Mouse (Mus musculus): ENCODE data around the gene Atp5d.
A peak's percentile ranks its signal among the peaks of the same experiment; 100 is the strongest.
"Not testable (repeated sequence)": the region's sequence is repeated elsewhere in the genome, so short reads cannot be mapped to it uniquely, and the experiment has no call there.

Gene Atp5d

DNA sequence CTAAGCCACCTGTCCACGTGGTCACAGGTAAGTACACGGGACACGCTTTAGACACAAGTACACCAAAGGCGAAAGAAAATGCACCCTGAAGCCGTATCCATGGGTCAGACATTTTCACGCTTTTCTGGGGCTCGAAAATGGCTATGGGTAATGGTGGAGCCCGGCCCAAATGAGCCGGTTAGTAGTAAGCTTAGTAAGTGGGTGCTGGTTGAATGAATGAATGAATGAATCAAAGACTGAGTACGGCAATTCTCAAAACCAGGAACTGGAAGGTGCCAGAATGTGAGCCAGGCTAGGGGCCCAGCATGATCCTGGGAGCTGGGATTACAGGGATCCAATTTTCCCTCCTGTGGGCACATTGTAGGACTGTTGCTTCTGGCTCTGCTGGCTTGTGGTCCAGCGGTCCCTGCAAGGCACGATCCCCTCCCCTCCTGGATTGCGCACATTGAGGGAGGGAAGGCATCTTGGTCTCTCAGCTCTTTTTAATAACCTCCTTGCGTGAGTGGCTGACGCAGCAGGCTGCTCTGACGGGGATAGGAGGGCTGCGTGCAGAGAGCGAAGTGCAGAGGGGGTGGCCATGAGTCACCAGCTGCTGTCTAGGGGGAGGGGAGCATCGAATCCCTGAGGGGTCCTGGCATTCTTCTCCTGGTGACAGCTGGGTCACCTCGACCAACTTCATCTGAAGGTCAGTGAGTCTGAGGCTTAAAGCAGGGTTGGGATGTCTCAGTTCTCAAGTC is 27.1 kb downstream of the Atp5d start, which contains the start of gene Cirbp:
Cirbp (plus strand) TSS at position 594 of the 737 bp plus-strand sequence.
- DNase-seq (ENCODE audit: low read depth, low spot score) = no peak

DNA sequence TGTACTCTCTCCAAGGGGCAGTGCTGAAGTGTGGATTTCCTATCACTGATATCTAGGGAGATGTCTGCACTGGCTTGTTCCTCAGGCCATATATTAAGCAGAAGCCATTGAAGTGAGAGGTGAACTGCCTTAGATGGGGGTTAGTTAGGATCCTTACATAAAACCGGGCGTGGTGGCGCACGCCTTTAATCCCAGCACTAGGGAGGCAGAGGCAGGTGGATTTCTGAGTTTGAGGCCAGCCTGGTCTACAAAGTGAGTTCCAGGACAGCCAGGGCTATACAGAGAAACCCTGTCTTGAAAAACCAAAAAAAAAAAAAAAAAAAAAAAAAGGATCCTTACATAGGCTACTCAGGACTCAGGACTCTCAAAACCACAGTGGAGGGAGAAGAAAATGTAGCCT is 27.7 kb downstream of the Atp5d start:
- not testable (repeated sequence) for DNase-seq (ENCODE audit: low read depth, low spot score)

DNA sequence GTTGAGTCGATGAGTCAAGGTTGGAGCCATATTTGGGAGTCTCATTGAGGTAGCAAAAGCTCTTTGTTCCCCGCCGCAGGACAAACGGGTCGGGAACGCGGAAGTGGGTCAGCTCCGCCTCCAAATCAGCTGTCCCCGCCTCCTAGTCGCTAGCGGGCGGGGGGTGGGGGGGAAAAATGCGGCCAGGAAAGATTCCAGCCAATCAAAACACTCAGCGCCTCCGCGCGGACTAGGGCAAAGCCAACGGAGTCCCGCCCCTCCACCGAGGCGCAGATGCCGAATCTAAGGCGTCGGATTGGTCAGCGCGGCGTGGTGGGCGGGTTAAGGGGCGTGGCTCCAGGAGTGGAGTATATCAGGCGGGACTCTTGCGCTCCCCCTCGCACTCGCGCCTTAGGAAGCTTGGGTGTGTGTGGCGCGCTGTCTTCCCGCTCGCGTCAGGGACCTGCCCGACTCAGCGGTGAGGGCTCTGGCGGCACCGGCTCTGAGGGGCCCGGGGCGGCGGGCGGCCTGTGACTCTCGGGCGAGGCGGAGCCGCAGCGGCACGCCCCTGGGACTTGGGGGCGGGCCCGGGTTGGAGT is 29.1 kb downstream of the Atp5d start:
- peak; percentile 98 for DNase-seq (ENCODE audit: low read depth, low spot score)

DNA sequence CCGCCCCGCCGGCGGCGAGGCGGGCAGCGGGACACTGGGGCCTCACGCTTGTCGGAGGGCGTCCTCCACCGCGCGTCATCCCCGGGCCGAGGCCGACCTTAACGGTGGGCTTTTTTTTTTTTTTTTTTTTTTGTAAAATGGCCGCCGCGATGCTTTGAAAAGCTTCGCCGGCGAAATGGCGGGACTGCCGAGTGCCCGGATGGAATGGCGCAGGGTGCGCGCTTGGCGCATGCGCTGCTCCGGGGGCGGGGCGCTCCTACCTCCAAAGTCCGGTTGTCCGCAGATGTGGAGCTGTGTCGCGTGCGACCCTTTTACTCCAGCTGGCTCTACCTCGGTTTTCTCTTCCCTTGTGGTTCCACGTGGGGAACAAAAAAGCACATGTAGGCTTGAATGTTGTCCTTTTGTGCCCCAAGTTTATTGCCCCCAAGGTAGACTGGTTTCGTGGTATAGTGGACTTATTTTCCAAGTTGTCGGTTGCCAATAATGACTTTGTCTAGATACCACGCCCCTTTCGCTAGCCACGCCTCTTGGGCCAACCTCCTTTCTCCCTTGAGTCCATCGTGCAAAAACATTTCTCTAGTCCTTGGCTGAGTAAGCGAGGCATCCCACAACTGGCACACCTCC is 29.7 kb downstream of the Atp5d start:
- DNase-seq (ENCODE audit: low read depth, low spot score) = no peak

DNA sequence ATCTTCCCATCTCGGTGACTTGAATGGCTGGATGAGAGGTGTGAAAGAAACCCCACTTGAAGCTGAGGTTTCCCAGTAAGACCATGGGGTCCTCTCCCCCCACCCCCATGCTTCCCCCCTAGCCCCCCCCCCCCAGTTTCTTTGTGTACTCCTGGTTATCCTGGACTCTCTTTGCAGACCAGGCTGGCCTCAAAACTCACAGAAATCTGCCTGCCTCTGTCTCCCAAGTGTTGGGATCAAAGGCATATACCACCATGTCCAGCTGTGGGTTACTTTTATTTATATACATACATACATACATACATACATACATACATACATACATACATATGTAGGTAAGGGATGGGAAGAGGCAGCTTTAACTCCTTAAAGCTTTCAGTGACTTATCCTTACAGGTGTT is 30.6 kb downstream of the Atp5d start:
- no peak for DNase-seq (ENCODE audit: low read depth, low spot score)

DNA sequence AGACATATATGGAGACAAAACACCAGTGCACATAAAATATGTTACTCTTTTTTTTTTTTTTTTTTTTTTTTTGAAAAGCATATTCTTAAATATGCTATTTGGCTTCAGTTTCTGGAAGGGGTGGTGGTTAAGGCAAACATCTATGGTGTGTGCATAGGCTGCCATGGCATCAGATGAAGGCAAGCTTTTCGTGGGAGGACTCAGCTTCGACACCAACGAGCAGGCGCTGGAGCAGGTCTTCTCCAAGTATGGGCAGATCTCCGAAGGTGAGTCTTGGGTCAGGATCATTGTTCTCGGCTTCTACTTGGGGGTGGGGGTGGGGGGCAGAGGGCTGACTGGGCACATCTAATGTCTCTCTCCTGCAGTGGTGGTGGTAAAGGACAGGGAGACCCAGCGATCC is 31.2 kb downstream of the Atp5d start:
- DNase-seq (ENCODE audit: low read depth, low spot score) = no peak

DNA sequence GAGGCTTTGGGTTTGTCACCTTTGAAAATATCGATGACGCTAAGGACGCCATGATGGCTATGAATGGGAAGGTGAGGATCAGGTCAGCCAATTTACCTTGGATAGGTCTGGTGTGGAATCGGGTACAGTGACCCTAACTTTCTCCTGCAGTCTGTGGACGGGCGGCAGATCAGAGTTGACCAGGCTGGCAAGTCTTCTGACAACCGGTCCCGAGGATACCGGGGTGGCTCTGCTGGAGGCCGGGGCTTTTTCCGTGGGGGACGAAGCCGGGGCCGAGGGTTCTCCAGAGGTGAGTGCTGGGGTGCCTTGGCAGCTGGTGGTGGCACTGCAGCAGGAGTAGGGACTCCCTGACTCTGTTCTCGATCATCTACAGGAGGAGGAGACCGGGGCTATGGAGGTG is 31.6 kb downstream of the Atp5d start:
- no peak for DNase-seq (ENCODE audit: low read depth, low spot score)

DNA sequence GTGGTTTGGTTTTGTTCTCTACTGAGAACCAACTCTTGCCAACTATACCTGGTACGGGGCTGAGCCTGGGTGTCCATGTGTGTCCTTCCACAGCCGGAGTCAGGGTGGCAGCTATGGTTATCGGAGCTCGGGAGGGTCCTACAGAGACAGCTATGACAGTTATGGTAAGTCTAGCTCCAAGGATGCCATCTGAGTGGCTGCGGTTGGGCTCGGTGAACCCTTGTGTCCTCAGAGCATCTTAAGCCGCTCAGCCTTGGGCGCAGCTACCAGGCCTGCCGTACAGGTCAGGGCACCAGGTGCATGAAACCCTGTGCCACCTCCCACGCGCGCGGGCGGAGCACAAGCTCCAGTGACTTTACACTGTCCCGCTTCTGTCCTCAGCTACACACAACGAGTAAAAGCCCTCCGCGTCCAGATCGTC is 32.2 kb downstream of the Atp5d start:
- DNase-seq (ENCODE audit: low read depth, low spot score) = no peak

DNA sequence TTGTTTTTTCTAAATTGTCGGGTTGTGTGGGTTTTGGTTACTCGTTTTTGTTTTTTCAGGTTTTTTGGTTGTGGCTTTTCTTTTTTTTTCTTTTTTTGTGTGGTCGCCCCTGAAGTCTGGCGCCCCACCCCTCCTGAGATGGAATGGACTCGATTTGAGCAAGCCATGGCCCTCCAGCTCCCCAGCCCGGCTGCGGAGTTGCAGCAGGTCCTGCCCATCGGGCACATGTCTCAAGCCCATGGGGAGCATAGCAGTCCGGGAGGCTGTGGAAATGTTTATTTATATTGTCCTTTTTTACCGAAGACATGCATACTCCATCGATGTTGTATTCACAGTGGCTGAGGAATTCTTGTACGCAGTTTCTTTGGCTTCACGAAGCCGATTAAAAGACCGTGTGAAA is 32.8 kb downstream of the Atp5d start:
- no peak for DNase-seq (ENCODE audit: low read depth, low spot score)

DNA sequence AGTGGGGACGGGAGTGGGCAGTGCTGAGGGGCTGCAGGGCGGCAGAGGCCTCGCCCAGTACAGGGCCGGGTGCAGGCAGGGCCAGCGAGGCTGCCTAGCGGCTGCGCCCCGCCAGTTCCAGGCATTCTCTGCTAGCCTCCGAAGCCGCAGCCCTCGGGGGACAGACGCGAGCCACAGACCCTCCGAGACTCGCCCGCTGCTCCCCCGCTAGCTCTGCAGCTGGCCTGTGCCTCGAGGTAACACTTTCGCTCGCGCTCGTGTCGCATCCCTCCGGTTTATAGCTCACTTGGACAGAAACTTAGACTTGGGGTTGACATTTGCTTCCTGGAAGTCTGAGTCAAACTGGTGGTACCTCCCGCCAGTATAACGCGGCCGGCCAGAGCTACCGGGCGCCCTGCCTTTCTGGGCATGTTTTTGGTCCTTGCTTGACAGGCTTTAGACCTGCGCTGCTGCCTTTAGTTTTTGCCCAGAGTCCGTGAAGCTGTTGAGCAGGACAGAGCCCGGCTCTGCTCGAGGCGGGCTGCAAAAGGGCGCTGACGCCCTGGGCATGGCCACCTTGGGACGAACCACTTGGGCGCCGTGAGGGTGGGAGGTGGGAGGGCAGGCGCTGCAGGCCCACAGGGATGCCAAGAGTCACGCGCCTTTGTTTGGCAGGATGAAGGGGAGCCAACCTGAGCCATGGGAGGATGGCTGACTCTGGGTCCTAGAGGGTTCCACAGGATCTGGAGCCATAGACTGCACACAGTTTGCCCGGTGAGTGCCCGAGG is 33.5 kb downstream of the Atp5d start:
- no peak for DNase-seq (ENCODE audit: low read depth, low spot score)

DNA sequence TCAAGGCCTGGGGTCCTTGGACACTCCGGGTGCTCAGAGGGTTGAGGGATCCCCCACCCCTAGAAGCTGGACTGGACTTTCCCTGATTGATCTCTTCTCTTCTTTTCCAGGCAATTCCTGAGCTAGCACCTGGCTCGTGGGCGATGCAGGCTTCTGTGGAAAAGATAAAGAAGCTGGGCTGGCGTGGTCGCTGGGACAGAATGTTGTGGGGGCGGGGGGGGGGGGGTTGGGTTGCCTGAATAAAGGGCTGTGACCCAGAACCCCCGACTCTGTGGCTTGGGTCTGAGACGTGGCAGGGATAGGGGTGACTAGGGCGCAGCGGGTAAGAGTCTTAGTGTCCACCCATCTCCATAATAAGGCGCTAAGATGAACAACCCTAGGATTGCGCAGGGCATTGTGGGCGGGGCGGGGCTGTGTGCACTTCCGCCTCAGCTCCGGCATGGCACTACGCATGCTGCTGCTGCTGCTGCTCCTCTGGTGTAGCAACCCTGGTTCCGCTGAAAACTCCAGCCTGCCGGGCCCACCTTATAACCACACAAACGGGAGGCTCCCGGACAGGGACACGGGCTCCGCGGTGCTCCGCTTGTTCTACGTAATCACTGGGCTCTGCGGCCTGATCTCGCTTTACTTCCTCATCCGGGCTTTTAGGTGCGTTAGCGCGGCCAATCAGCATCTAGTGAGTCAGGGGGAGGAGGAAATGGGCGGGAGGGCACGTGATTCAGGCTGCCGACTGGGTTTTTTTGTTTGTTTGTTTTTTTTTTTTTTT is 34.3 kb downstream of the Atp5d start, which contains the start of gene 1600002K03Rik:
1600002K03Rik (plus strand) TSS at position 418 of the 766 bp plus-strand sequence.
- peak; percentile 92 for DNase-seq (ENCODE audit: low read depth, low spot score)

DNA sequence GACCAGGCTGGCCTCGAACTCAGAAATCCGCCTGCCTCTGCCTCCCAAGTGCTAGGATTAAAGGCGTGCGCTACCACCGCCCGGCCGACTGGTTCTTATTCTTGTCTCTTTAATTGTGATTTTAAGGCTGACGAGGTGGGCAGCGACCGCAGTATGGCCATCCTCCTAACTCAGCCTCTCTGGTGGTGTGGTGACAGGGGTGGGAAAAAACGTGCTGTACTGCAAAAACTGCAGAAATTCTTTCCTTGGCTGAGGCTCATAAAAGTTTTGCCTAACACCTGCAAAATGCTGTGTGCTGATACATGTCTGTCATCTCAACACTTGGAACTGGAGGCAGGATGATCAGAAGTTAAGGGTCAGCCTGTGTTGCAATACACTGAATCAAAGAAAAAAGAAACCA is 34.9 kb downstream of the Atp5d start:
- no peak for DNase-seq (ENCODE audit: low read depth, low spot score)

DNA sequence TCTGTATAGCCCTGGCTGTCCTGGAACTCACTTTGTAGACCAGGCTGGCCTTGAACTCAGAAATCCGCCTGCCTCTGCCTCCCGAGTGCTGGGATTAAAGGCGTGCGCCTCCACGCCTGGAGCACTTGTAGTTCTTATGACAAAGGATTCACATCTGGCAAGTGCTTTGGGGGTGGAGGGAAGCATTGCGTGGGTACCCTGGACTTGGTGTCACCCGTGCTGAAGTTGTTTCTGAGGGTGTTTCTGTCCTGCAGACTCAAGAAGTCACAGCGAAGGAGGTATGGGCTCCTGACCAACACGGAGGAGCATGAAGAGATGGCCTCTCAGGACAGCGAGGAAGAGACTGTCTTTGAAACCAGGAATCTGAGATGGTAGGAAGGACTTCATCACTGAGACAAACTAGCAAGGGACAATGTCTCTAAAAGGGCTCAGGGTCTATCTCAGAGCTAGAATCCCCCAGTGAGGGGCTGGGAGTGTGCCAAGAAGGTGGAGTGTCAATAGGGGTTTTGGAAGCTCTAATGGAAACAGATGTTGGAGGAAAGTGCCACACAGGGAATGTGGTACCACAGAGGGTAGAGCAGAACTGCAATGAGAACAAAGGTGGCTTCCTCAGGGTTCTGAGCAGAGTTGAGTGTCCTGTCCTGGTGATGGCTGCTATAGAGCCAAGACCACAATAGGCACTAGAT is 35.7 kb downstream of the Atp5d start:
- no peak for DNase-seq (ENCODE audit: low read depth, low spot score)

DNA sequence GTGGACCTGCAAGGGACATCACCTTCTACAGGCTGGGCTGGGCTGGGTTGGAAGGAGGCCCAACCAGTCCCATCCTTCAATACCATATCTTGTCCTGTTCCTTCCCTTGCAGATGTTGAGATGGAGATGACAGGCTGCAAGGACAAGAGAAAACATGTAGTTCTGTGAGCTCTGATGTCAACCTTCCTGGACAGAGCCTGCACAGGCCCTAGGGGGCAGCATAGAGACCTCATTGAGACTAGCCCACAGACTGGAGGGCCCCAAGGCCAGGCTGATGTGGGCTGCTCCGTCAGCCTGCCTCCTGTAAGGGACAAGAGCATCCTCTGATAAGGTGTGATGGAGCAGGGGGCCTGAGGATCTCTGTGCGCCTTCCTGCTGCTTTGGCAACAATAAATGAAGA is 36.3 kb downstream of the Atp5d start:
- DNase-seq (ENCODE audit: low read depth, low spot score) = no peak

DNA sequence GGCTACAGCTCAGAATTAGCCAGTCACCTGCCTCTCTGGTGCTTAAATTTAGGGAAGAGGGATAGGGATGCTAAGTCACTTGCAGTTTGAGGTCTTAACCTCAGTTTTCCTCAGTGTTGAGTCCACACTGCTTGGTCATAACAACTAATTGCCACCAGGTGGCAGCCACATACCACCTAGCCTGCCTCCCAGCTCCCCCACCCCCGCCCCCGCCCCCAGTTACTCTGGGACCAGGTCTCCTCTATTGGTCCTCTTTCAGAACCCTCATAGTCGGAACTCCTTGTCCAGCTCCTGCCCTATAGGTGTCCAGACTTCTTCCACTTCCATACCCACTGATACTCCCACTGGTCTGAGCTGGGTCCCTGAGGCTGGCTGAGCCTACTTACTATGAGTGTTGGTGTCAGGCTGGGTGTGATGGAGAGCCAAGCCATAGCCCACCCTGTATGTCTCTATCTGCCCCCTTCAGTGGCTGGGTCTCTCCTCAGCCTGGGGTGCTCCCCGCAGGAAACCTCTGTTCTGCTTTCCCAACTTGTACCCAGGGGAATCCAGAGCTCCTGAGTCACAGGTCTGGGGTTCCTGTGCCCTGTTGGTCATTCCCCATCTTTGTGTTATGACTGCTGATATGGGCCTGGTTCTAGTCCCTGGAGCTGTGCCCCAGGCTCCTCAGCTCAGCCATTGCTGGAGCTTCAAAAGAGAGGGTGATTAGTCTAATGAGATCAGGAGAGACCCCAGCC is 37.3 kb downstream of the Atp5d start:
- DNase-seq (ENCODE audit: low read depth, low spot score) = no peak

DNA sequence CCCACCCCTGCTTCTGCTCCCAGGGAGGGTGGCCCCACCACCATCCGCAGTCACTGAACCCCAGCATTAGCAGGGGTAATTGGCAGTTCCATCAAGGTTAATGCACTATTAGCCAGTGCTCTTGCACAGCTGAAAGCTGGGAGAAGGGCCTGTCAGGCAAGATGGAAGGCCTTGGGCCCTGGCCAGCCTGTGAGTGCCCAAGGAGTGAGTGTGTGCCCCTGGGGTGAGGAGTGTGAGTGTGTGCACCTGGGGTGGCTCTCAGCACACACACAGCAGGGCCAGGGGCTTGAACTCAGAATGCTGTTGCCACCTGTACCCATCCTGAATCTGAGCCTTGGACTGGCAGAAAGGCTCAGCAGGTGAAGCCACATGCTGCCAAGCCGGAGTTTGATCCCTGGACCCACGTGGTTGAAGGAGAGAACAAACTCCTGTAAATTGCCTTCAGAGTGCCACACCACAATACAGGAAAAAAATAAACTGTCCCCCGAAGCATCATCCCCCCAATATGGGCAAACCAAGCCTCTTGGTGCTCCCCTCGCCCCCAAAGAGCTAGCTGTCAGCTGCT is 37.9 kb downstream of the Atp5d start:
- no peak for DNase-seq (ENCODE audit: low read depth, low spot score)

DNA sequence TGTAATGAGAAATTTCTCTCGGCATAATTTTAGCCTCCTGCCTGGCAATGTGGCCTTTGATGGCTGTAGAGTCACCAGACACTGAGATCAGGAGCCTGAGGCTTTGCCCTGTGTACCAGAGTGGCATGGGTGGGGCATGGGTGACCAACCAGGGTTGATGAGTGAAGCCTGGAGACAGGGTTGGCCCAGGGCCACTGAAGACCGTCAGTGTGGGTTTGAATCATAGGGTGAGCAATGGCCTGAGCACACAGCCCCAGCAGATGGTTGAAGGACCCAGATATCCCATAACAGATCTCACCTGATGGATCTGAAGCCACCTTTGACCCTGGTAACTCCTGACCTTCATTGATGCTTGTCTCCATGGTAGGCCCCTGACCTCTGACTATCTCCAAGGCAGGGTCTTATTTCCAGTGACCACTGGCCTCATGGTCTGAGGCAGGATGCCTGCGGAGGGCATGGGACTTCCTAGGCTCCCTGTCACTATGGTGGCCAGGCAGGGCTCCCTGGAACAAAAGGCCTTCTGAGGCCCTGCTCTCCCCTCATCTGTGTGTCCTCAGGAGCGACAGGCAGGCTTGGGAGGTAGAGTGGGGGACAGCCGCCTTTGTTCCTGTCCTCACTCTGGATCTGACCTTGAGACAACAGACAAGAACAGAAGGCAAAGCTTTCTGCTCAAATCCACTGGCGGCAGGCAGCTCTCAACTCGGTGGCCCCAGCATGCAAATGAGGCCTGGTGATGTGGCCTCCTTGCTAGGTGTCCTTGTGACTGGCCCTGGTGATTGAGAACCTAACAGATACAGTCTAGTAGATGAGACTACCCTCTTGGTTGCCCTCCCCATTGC is 39.2 kb downstream of the Atp5d start:
- no peak for DNase-seq (ENCODE audit: low read depth, low spot score)

DNA sequence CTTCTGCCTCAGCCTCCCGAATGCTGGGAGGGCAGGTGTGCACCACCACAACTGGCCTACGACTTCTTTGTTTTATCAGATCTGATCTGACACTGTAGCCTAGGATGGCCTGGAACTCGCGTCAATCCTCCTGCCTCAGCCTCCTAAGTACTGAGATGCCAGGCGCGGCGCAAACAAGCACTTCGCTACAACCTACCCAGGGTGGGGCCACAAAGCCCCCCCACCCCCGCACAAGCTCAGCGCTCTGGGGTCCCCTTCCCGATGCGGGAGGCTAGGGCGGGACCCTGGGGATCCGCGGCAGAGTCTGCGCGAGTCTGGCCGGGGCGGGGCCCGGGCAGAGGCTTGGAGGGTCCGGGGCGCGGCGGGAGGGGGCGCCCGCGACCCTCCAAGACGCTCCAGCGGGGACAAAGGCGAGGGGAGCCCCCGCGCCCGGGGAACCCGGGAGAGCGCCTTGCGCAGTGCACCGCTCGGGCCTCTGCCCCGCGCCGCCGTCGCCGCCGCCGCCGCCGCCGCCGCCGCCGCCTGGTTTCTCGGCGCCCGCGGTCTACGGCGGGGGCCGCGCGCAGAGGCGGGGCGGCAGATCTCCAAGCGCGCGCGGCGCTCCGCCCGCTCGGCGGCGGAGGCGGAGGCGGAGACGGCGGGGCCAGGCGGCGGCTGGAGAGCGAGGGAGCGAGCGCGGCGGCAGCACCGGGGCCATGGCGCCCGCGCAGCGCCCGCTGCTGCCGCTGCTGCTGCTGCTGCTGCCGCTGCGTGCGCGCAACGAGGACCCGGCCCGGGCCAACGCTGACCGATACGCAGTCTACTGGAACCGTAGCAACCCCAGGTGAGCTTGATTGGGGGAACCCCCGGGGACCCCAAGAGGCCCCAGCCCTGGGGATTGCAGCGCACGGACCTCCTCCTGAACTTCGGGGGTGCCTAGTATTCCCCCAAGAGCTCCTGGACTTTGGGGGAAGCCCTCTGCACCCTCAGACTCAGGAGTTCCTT is 40.9 kb downstream of the Atp5d start, which contains the start of gene Efna2:
Efna2 (plus strand) TSS at position 415 of the 984 bp plus-strand sequence.
- DNase-seq (ENCODE audit: low read depth, low spot score) = no peak

All from brain, embryonic 18.5 days (tissue).